Mouse (Mus musculus) testis, adult 2 months (tissue): ENCODE results near the gene Ip6k1.

Experiments used
- CTCF ChIP-seq: fragments of 200-500 bp; IDR thresholded peaks from 2 replicates; pipeline ENCODE4 v1.5.1; 2012; ENCODE audit warnings: low read depth, mild to moderate bottlenecking, inconsistent platforms, low read length, moderate library complexity; ENCODE audit not compliant: control insufficient read depth, insufficient read depth, insufficient replicate concordance
- POLR2A ChIP-seq: fragments of 200-500 bp; IDR thresholded peaks from 2 replicates; pipeline ENCODE4 v1.6.1; 2012; ENCODE audit warnings: low read depth, mild to moderate bottlenecking, inconsistent platforms, low read length, moderate library complexity; ENCODE audit not compliant: control insufficient read depth

- no peak for TF ChIP-seq CTCF
- no peak for TF ChIP-seq POLR2A
Measured at GRCm38 (mm10) chr9:107955613-107956289, 46.5 kb upstream of the Ip6k1 start.
